Mouse (Mus musculus): ENCODE data around the gene Prep. TPM values are rescaled to one million over a fixed set of nuclear protein-coding genes. Genes with fewer than 3 reads are reported as not detected.
"Not testable (repeated sequence)": the region's sequence is repeated elsewhere in the genome, so short reads cannot be mapped to it uniquely, and the experiment has no call there.

Gene Prep
- polyA plus RNA-seq, 1 experiment: 7.8 TPM

GRCm38 (mm10) chr10:45076585-45076984, 9.6 kb downstream of the Prep start:
- no peak overlapping the region for H3K27ac ChIP-seq (ENCODE audit: insufficient read depth, low read length)
- no peak for TF ChIP-seq POLR2A (IDR thresholded peaks at IDR 0.05; ENCODE audit: borderline replicate concordance, insufficient read depth, low read length)
- no peak for TF ChIP-seq CTCF (IDR thresholded peaks at IDR 0.05; ENCODE audit: borderline replicate concordance, insufficient read depth, low read depth, low read length)
- 0 out of 2 replicates have a peak, but pooled peaks cover 6% of the 10 kb centered on the region for H3K4me1 ChIP-seq (ENCODE audit: control insufficient read depth, insufficient read depth, low read length)
- no peak for DNase-seq
- no peaks in the 10 kb centered on the region for H3K27me3 ChIP-seq (ENCODE audit: control insufficient read depth, insufficient read depth, low read length)
- WGBS: 82% methylated on average over 10 of the region's 10 CpGs
- no peak overlapping the region for H3K4me3 ChIP-seq (replicated peaks; ENCODE audit: insufficient read depth, low read depth, low read length)

GRCm38 (mm10) chr10:45077353-45077752, 10.3 kb downstream of the Prep start:
- WGBS: 85% methylated on average over 5 of the region's 5 CpGs
- Histone ChIP-seq H3K27ac (ENCODE audit: insufficient read depth, low read length) (no peak overlapping the region), H3K27me3 (ENCODE audit: control insufficient read depth, insufficient read depth, low read length) (no peaks in the 10 kb centered on the region), H3K4me1 (ENCODE audit: control insufficient read depth, insufficient read depth, low read length) (0 out of 2 replicates have a peak, but pooled peaks cover 6% of the 10 kb centered on the region), H3K4me3 (replicated peaks; ENCODE audit: insufficient read depth, low read depth, low read length) (no peak overlapping the region)
- TF ChIP-seq CTCF (IDR thresholded peaks at IDR 0.05; ENCODE audit: borderline replicate concordance, insufficient read depth, low read depth, low read length) (no peak), POLR2A (IDR thresholded peaks at IDR 0.05; ENCODE audit: borderline replicate concordance, insufficient read depth, low read length) (no peak)
- DNase-seq: no peak

- TF ChIP-seq POLR2A (IDR thresholded peaks at IDR 0.05; ENCODE audit: borderline replicate concordance, insufficient read depth, low read length) (no peak), CTCF (IDR thresholded peaks at IDR 0.05; ENCODE audit: borderline replicate concordance, insufficient read depth, low read depth, low read length) (no peak)
- DNase-seq: no peak
- H3K4me1 ChIP-seq (ENCODE audit: control insufficient read depth, insufficient read depth, low read length): peaks cover 11% of the 10 kb centered on the region; the same call in 1 of the 2 replicates
- no peak overlapping the region for H3K27ac ChIP-seq (ENCODE audit: insufficient read depth, low read length)
- H3K4me3 ChIP-seq (replicated peaks; ENCODE audit: insufficient read depth, low read depth, low read length): no peak overlapping the region
- 91% methylated on average over 5 of the region's 5 CpGs for WGBS
- no peaks in the 10 kb centered on the region for H3K27me3 ChIP-seq (ENCODE audit: control insufficient read depth, insufficient read depth, low read length)
Observed at GRCm38 (mm10) chr10:45079756-45080155, 12.8 kb downstream of the Prep start.

- H3K4me1 ChIP-seq (ENCODE audit: control insufficient read depth, insufficient read depth, low read length): peaks cover 11% of the 10 kb centered on the region; the same call in 1 of the 2 replicates
- H3K27me3 ChIP-seq (ENCODE audit: control insufficient read depth, insufficient read depth, low read length): no peaks in the 10 kb centered on the region
- H3K4me3 ChIP-seq (replicated peaks; ENCODE audit: insufficient read depth, low read depth, low read length): no peak overlapping the region
- WGBS: 88% methylated on average over 6 of the region's 6 CpGs
- no peak for DNase-seq
- no peak overlapping the region for H3K27ac ChIP-seq (ENCODE audit: insufficient read depth, low read length)
- TF ChIP-seq CTCF (IDR thresholded peaks at IDR 0.05; ENCODE audit: borderline replicate concordance, insufficient read depth, low read depth, low read length) (no peak), POLR2A (IDR thresholded peaks at IDR 0.05; ENCODE audit: borderline replicate concordance, insufficient read depth, low read length) (no peak)
Observed at GRCm38 (mm10) chr10:45080490-45080889, 13.5 kb downstream of the Prep start.

GRCm38 (mm10) chr10:45082730-45083129, 15.7 kb downstream of the Prep start:
- Histone ChIP-seq H3K4me1 (ENCODE audit: control insufficient read depth, insufficient read depth, low read length) (peaks cover 6% of the 10 kb centered on the region; the same call in 1 of the 2 replicates), H3K4me3 (replicated peaks; ENCODE audit: insufficient read depth, low read depth, low read length) (no peak overlapping the region), H3K27ac (ENCODE audit: insufficient read depth, low read length) (no peak overlapping the region), H3K27me3 (ENCODE audit: control insufficient read depth, insufficient read depth, low read length) (no peaks in the 10 kb centered on the region)
- DNase-seq: no peak
- 72% methylated on average over 2 of the region's 2 CpGs for WGBS
- TF ChIP-seq CTCF (IDR thresholded peaks at IDR 0.05; ENCODE audit: borderline replicate concordance, insufficient read depth, low read depth, low read length): no peak
- no peak for TF ChIP-seq POLR2A (IDR thresholded peaks at IDR 0.05; ENCODE audit: borderline replicate concordance, insufficient read depth, low read length)

- 31% methylated on average over 7 of the region's 7 CpGs for WGBS
- H3K4me3 ChIP-seq (replicated peaks; ENCODE audit: insufficient read depth, low read depth, low read length); H3K27ac ChIP-seq (ENCODE audit: insufficient read depth, low read length); H3K4me1 ChIP-seq (ENCODE audit: control insufficient read depth, insufficient read depth, low read length); H3K27me3 ChIP-seq (ENCODE audit: control insufficient read depth, insufficient read depth, low read length); DNase-seq: not testable (repeated sequence)
Observed at GRCm38 (mm10) chr10:45084002-45084401, 17.0 kb downstream of the Prep start.

GRCm38 (mm10) chr10:45084471-45084870, 17.5 kb downstream of the Prep start:
- Histone ChIP-seq H3K4me3 (replicated peaks; ENCODE audit: insufficient read depth, low read depth, low read length) (no peak overlapping the region), H3K27me3 (ENCODE audit: control insufficient read depth, insufficient read depth, low read length) (no peaks in the 10 kb centered on the region), H3K4me1 (ENCODE audit: control insufficient read depth, insufficient read depth, low read length) (peaks cover 6% of the 10 kb centered on the region; the same call in 1 of the 2 replicates), H3K27ac (ENCODE audit: insufficient read depth, low read length) (no peak overlapping the region)
- TF ChIP-seq CTCF (IDR thresholded peaks at IDR 0.05; ENCODE audit: borderline replicate concordance, insufficient read depth, low read depth, low read length) (no peak), POLR2A (IDR thresholded peaks at IDR 0.05; ENCODE audit: borderline replicate concordance, insufficient read depth, low read length) (no peak)
- 35% methylated on average over 3 of the region's 3 CpGs for WGBS
- no peak for DNase-seq

GRCm38 (mm10) chr10:45085315-45085714, 18.3 kb downstream of the Prep start:
- WGBS: 99% methylated on average over 2 of the region's 2 CpGs
- no peak for TF ChIP-seq CTCF (IDR thresholded peaks at IDR 0.05; ENCODE audit: borderline replicate concordance, insufficient read depth, low read depth, low read length)
- no peak for TF ChIP-seq POLR2A (IDR thresholded peaks at IDR 0.05; ENCODE audit: borderline replicate concordance, insufficient read depth, low read length)
- Histone ChIP-seq H3K4me1 (ENCODE audit: control insufficient read depth, insufficient read depth, low read length) (peaks cover 6% of the 10 kb centered on the region; the same call in 1 of the 2 replicates), H3K4me3 (replicated peaks; ENCODE audit: insufficient read depth, low read depth, low read length) (no peak overlapping the region), H3K27ac (ENCODE audit: insufficient read depth, low read length) (no peak overlapping the region), H3K27me3 (ENCODE audit: control insufficient read depth, insufficient read depth, low read length) (no peaks in the 10 kb centered on the region)
- no peak for DNase-seq
